Mouse (Mus musculus) intestine, embryonic 14.5 days (tissue): ENCODE measurements around the gene Il12a. TPM values are rescaled to one million over a fixed set of nuclear protein-coding genes. Genes with fewer than 3 reads are reported as not detected.

Experiments
- ATAC-seq: fragments of 200-750 bp; cut with Nextera tagmentation; replicated peaks from 2 replicates; pipeline ENCODE4 v1.8.0; 2017; ENCODE audit warnings: low read depth, moderate number of reproducible peaks, moderate TSS enrichment, moderate library complexity; ENCODE audit not compliant: low FRiP score, low TSS enrichment
- DNase-seq: peaks from one replicate; pipeline ENCODE4 v3.0.0-alpha.2; 2018; ENCODE audit warnings: low spot score
- H3K27ac ChIP-seq: fragments of 300-500 bp; sonication (generic); 2 replicates; pipeline ENCODE4 v1.5.1; 2014; ENCODE audit warnings: low read depth, mild to moderate bottlenecking, control low read depth
- H3K27me3 ChIP-seq: fragments of 300-500 bp; sonication (generic); replicated peaks from 2 replicates; pipeline ENCODE4 v1.6.1; 2014; ENCODE audit warnings: low read length, control low read depth; ENCODE audit not compliant: control insufficient read depth, insufficient read depth
- H3K36me3 ChIP-seq: fragments of 300-500 bp; sonication (generic); 2 replicates; pipeline ENCODE4 v1.6.1; 2014; ENCODE audit warnings: low read length, control low read depth; ENCODE audit not compliant: control insufficient read depth, insufficient read depth
- H3K4me1 ChIP-seq: fragments of 300-500 bp; sonication (generic); replicated peaks from 2 replicates; pipeline ENCODE4 v1.6.1; 2014; ENCODE audit warnings: low read length, control low read depth, mixed read lengths; ENCODE audit not compliant: control insufficient read depth, insufficient read depth
- H3K4me2 ChIP-seq: fragments of 300-500 bp; sonication (generic); 2 replicates; pipeline ENCODE4 v1.6.1; 2014; ENCODE audit warnings: low read length
- H3K4me3 ChIP-seq: fragments of 300-500 bp; sonication (generic); 2 replicates; pipeline ENCODE4 v1.5.1; 2014; ENCODE audit warnings: low read depth, low read length, control low read depth, mixed read lengths
- H3K9ac ChIP-seq: fragments of 300-500 bp; sonication (generic); 2 replicates; pipeline ENCODE4 v1.6.1; 2014; ENCODE audit warnings: mild to moderate bottlenecking, low read length
- H3K9me3 ChIP-seq: fragments of 300-500 bp; sonication (generic); 2 replicates; pipeline ENCODE4 v1.6.1; 2016; ENCODE audit warnings: low read length, control low read depth; ENCODE audit not compliant: control insufficient read depth
- WGBS: fragments of 180-500 bp; shearing (Covaris S2); extraction: QIAGEN DNeasy Blood & Tissue Kit; methylation state at CpG from one replicate; pipeline ENCODE4 v1.1.7; 2014; 5-methylcytosine and 5-hydroxymethylcytosine counted together
- polyA plus RNA-seq: library from polyadenylated mRNA; unstranded; fragments of >200 nt; fragmentation: Nextera tagmentation; extraction: Ambion mirVana; gene quantifications from 2 replicates; pipeline ENCODE4 v1.2.1, GENCODE M21; 2014

Il12a gene
- polyA plus RNA-seq, 1 experiment from 2014 or later, result not detected

DNA sequence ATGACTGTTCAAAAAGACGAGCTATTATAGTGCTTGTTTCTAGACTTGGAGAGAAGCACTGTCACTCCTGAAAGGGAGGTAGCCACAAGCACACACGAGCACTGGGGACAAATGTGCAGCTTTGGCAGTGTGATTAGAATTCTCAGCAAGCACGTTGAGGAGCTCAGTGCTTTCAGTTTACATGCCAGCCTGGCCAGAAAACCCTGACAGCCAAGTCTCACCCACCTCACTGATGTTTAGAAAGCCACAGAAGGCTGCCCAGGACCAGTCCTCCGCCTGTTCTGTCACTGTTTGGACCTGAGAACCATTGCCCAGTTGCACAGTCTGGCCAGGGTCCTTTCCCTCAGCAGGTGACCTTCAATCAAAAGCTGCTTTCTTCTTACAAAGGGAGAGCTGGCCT lies 29.9 kb upstream of the Il12a start:
- Histone ChIP-seq H3K9ac (no peak overlapping the region), H3K4me2 (no peak overlapping the region), H3K36me3 (no peaks in the 10 kb centered on the region), H3K9me3 (no peaks in the 10 kb centered on the region), H3K4me1 (no peaks in the 10 kb centered on the region), H3K27ac (no peak overlapping the region), H3K27me3 (no peaks in the 10 kb centered on the region), H3K4me3 (no peak overlapping the region)
- no peak for ATAC-seq
- 73% methylated on average over 4 of the region's 4 CpGs for WGBS
- DNase-seq, result no peak

DNA sequence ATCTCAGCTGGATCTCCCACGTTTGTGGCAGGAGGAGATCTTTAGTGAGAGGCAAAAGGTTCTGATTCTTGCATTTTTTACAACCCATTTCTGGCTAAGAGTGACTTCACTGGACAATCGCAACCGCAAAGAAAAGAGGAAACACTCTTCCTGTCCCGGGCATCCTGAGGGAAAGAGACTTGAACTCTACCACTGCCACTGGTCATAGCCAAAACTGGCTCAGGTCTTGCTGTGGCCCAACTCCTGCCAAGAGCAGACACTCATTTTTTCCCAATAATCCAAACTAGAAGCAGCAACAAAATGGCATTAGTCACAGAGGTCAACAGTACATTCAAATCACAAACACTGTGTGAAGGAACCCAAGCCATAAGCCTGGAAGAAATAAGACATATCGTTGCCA lies 28.1 kb upstream of the Il12a start:
- Histone ChIP-seq H3K9ac (no peak overlapping the region), H3K4me1 (no peaks in the 10 kb centered on the region), H3K27ac (no peak overlapping the region), H3K27me3 (no peaks in the 10 kb centered on the region), H3K4me2 (no peak overlapping the region), H3K9me3 (no peaks in the 10 kb centered on the region), H3K36me3 (no peaks in the 10 kb centered on the region), H3K4me3 (no peak overlapping the region)
- DNase-seq (no peak), ATAC-seq (no peak)
- 76% methylated on average over 5 of the region's 5 CpGs for WGBS

DNA sequence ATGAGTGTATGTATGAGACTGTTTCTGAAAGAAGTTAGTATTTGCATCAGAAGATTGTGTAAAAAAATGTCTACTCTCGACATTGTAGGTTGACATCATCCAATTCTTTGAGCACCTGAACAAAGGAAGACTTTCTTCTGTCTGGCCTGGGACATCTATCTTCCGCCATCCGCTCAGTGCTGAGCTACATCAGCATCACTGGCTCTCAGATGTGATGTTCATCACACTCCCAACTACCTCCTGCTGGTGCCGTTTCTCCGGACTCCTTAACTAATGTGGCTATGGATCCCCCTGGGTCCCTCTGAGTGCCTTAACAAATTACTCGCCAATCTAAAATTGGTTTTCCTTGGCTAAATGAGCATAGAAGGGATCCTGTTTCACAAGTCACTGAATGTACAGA lies 26.1 kb upstream of the Il12a start:
- Histone ChIP-seq H3K9me3 (no peaks in the 10 kb centered on the region), H3K4me3 (no peak overlapping the region), H3K36me3 (no peaks in the 10 kb centered on the region), H3K9ac (no peak overlapping the region), H3K4me1 (no peaks in the 10 kb centered on the region), H3K27me3 (no peaks in the 10 kb centered on the region), H3K4me2 (no peak overlapping the region), H3K27ac (no peak overlapping the region)
- ATAC-seq (no peak), DNase-seq (no peak)
- 77% methylated on average over 6 of the region's 6 CpGs for WGBS

DNA sequence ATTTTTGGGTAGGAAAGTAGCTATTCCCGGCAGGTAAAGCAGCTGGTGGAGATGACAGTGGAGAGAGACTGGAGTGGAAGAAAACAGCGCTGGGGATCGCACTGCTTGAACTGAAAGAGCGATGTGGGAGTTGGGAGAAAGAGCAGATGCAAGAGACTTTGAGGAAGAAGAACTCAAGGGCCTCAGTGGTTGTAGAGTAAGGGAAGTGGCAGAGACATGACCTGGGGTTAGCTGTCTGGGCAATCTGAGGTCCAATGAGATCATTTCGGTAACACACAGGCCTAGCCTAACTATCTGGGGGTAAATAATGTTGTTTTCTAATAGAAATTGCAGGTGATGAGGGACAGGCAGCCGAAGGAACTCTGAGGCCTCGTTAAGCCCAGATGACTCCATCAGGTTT lies 24.1 kb upstream of the Il12a start:
- Histone ChIP-seq H3K9ac (no peak overlapping the region), H3K36me3 (no peaks in the 10 kb centered on the region), H3K4me3 (no peak overlapping the region), H3K9me3 (no peaks in the 10 kb centered on the region), H3K4me1 (no peaks in the 10 kb centered on the region), H3K27ac (no peak overlapping the region), H3K27me3 (no peaks in the 10 kb centered on the region), H3K4me2 (no peak overlapping the region)
- DNase-seq (no peak), ATAC-seq (no peak)
- 88% methylated on average over 7 of the region's 7 CpGs for WGBS

DNA sequence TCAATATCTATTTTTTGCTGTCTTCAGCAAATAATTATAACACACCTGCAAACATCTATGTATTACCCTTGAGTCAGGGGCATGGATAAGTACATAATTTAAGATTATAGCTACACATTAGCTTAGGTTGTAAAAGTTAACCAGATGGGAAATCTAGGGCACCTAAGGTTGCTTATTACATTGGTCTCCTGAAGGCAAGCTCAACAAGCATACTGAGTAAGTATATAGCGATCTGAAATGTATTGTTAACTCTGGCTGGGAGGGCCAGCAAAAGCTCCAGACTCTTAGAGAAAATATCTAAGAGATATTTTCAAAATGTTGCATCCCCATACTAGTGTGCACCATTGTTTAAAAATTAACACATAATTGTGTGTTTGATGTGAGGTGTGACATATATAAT lies 22.6 kb upstream of the Il12a start:
- no peak for DNase-seq
- no peak for ATAC-seq

DNA sequence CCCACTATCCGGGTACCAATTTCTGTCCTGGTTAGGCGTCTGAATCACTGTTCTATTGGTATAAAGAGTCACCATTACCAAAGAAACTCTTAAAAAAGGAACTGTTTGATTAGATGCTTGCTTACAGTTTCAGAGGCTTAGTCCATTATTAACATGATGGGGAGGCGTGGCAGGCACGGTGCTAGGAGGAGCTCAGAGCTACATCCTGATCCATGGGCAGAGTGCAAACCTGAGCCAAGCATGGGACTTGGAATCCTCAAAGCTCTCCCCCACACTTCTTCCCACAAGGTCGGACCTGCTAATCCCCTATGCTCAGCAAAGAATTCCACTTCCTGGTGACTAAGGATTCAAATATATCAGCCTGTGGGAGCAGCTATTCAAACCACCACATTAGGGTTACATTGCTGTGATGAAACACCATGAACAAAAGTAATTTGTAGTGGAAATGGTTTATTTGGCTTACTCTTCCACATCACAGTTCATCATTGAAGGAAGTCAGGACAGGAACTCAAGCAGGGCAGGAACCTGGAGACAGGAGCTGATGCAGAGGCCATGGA lies 20.9 kb upstream of the Il12a start:
- no peak for ATAC-seq
- Histone ChIP-seq H3K4me3 (no peak overlapping the region), H3K9ac (no peak overlapping the region), H3K4me1 (no peaks in the 10 kb centered on the region), H3K9me3 (no peaks in the 10 kb centered on the region), H3K27me3 (no peaks in the 10 kb centered on the region), H3K4me2 (no peak overlapping the region), H3K27ac (no peak overlapping the region), H3K36me3 (no peaks in the 10 kb centered on the region)
- WGBS, result 81% methylated on average over 5 of the region's 5 CpGs
- DNase-seq, result no peak

More for the DNA sequence above, 22.6 kb upstream of the Il12a start:
- H3K4me2 ChIP-seq, result no peak overlapping the region
- H3K27me3 ChIP-seq, result no peaks in the 10 kb centered on the region
- H3K4me3 ChIP-seq, result no peak overlapping the region
- no peaks in the 10 kb centered on the region for H3K4me1 ChIP-seq
- H3K9me3 ChIP-seq, result no peaks in the 10 kb centered on the region
- H3K27ac ChIP-seq, result no peak overlapping the region
- WGBS, result 68% methylated on average over 1 of the region's 1 CpGs
- H3K36me3 ChIP-seq, result no peaks in the 10 kb centered on the region
- no peak overlapping the region for H3K9ac ChIP-seq

DNA sequence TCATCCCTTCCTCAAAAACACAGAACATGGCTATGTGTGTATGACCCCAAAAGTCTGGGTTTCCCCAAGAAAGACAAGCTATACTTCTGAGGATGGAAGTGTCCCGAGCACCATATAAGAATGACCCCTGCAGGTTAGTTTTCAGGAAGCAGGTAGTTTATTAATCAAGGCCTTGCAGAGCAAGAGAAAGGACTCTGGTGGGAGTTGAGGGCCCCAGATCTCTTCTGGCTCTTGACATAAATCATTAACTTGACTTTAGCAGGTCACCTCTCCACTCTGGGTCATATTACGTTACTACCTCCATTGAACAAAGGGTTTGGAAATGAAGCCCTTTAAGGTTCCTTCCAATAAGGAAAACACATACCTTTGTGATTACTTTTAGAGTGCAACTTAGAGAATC lies 15.7 kb upstream of the Il12a start:
- Histone ChIP-seq H3K9me3 (no peaks in the 10 kb centered on the region), H3K27ac (no peak overlapping the region), H3K4me2 (no peak overlapping the region), H3K27me3 (no peaks in the 10 kb centered on the region), H3K36me3 (no peaks in the 10 kb centered on the region), H3K4me1 (0 out of 2 replicates have a peak, but pooled peaks cover 5% of the 10 kb centered on the region), H3K9ac (no peak overlapping the region), H3K4me3 (no peak overlapping the region)
- DNase-seq (no peak), ATAC-seq (no peak)
- WGBS, result 52% methylated on average over 2 of the region's 2 CpGs

DNA sequence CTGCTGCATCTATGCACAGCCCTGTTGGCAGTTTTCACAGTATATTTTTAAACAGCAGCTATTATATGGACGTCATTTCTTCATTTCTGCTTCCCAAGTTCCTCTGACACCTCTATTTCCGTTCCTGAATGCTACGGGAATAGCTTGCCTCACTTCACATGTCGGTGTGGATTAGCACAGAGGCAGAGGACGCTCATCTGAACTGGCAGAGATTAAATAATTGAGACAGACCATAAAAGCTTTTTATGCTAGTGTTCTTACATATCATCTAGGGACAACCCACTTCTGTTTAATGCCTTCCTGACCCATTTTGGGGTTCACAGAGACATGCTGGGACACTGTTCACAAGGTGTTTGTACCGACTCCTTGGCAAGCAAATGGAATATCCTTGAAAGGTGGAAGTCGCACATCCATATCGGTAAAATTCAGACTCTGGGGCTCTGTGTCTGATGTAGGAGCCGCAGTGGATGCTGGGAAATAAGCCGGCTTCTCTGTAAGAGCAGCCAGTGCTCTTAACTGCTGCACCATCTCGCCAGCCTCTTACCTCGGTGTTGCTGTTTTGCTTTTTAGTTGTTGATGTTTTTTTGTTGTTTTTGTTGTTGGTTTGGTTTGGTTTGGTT lies 15.1 kb upstream of the Il12a start:
- DNase-seq (no peak), ATAC-seq (no peak)
- Histone ChIP-seq H3K36me3 (no peaks in the 10 kb centered on the region), H3K4me3 (no peak overlapping the region), H3K9me3 (no peaks in the 10 kb centered on the region), H3K4me1 (0 out of 2 replicates have a peak, but pooled peaks cover 5% of the 10 kb centered on the region), H3K4me2 (no peak overlapping the region), H3K27ac (no peak overlapping the region), H3K27me3 (no peaks in the 10 kb centered on the region), H3K9ac (no peak overlapping the region)
- 89% methylated on average over 12 of the region's 12 CpGs for WGBS

DNA sequence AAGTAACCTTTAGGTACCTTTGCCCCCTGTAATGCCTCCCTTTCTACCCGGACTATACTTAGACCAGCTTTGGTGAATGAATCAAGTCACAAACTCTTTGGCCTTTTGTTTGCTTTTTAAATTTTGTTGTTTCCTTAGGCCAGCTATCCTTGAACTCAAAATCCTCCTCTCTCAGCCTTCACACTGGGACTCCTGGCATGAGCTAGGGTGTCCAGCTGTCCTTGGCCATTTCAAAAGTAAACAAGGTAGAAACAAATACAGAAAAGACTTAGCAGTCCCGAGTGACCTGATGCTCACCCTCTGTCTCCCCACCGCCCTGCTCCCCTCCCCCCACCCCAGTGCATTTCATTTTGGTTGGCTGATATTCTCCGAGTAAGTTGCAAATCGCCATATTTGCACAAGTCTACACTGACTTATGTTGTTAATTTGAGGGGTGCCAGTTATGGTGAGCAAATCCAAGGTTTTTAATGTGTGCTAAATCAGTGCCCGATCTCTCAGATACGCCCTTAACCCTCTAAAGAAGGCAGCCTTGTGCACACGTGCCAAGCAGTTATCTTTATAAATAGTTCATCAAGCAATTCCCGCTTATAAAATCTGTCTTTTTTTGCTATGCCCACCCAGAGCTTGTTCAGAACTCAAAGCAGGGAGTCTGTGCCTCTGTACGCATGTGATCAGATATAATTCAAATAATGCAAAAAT lies 14.3 kb upstream of the Il12a start:
- Histone ChIP-seq H3K36me3 (no peaks in the 10 kb centered on the region), H3K4me3 (no peak overlapping the region), H3K27ac (no peak overlapping the region), H3K4me2 (no peak overlapping the region), H3K9ac (no peak overlapping the region), H3K9me3 (no peaks in the 10 kb centered on the region), H3K4me1 (0 out of 2 replicates have a peak, but pooled peaks cover 5% of the 10 kb centered on the region), H3K27me3 (no peaks in the 10 kb centered on the region)
- WGBS, result 67% methylated on average over 10 of the region's 10 CpGs
- ATAC-seq (no peak), DNase-seq (no peak)
